Mouse (Mus musculus) erythroblast, embryonic 14.5 days (primary cell): ENCODE measurements around the gene Dppa4.

Experiments
- GATA1 ChIP-seq: IDR thresholded peaks from 2 replicates; pipeline ENCODE4 v1.6.1; 2012; ENCODE audit warnings: low read length, inconsistent platforms, mixed read lengths
- TAL1 ChIP-seq: IDR thresholded peaks from 3 replicates; pipeline ENCODE4 v1.6.1; 2012; ENCODE audit warnings: low read length, inconsistent platforms, mixed read lengths

DNA sequence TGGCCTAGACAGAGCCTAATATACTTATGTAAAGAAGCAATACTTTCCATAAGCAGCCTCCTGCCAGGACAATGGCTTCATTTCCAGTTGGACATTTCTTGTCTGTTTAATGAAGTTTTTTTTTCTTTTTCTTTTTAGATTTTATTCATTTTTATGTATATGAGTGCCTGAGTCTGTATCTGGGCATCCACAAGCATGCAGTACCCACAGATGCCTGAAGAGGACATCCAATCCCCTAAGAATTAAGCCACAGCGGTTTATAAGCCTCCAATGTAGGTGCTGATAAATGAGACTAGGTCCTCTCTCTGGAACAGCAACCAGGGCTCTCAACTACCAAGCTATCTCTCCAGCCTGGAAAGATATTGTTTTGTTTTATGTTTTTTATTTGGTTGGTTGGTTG, 20.6 kb upstream of the Dppa4 start:
- TF ChIP-seq TAL1 (no peak), GATA1 (no peak)
